Mouse (Mus musculus): ENCODE measurements around the gene Tnfsf10. TPM values are rescaled to one million over a fixed set of nuclear protein-coding genes. Genes with fewer than 3 reads are reported as not detected.

Tnfsf10 gene
- total and polyA plus RNA-seq, 2 experiments = 2.2 to 5.0 TPM

DNA sequence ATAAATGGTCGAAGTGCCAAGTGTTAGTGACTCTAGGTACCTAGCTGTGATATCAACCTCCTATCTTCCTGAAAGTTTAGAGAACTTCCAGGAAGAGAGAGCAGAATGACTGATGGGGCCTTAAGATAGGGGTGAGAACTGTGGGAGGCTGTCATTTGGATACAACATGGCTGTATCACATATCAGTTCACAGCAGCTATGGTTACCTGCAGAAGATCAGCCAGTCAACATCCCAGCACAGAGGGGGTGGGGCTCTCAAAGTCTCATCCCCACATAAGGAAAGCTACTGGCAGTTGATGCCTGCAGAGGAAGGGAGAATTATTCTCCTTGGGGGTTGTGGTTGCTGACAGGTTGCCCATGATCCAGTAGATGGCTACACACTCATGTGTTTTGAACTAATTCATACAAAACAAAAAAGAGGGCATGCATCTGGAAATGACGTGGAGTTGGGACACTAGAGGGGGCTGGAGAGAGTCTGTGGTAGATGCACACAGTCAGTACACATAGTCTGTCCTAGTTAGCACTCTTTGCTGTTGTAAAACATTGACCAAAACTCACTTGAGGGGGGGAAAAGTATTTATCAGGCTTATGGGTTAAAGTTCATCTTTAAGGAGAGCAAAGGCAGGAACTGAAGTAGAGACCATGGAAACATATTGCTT, 2.2 kb upstream of the Tnfsf10 start:
- Histone ChIP-seq H3K27ac (replicated peaks; ENCODE audit: insufficient read depth, low read depth, low read length) (no peak overlapping the region), H3K79me2 (ENCODE audit: control insufficient read depth, insufficient read depth, low read length) (no peaks in the 10 kb centered on the region), H3K4me1 (ENCODE audit: control insufficient read depth, insufficient read depth, low read length) (peaks cover 2% of the 10 kb centered on the region; the same call in 1 of the 2 replicates), H3K9ac (ENCODE audit: low read depth, low read length) (no peak overlapping the region), H3K27me3 (ENCODE audit: control insufficient read depth, insufficient read depth, low read length) (no peaks in the 10 kb centered on the region), H3K4me3 (ENCODE audit: insufficient read depth, low read depth, low read length) (no peak overlapping the region), H3K36me3 (ENCODE audit: control insufficient read depth, insufficient read depth, low read length) (no peaks in the 10 kb centered on the region)
- WGBS = 45% methylated on average over 2 of the region's 2 CpGs
- 0 out of 2 replicates have a peak, but pooled peaks have one; percentile 6 for TF ChIP-seq CTCF (IDR thresholded peaks at IDR 0.05; ENCODE audit: low read depth, low read length)
- no peak for TF ChIP-seq POLR2A (IDR thresholded peaks at IDR 0.05; ENCODE audit: extremely low read depth, insufficient read depth, low read length)
- DNase-seq (ENCODE audit: extremely low read depth, low read depth, low spot score) = no peak

DNA sequence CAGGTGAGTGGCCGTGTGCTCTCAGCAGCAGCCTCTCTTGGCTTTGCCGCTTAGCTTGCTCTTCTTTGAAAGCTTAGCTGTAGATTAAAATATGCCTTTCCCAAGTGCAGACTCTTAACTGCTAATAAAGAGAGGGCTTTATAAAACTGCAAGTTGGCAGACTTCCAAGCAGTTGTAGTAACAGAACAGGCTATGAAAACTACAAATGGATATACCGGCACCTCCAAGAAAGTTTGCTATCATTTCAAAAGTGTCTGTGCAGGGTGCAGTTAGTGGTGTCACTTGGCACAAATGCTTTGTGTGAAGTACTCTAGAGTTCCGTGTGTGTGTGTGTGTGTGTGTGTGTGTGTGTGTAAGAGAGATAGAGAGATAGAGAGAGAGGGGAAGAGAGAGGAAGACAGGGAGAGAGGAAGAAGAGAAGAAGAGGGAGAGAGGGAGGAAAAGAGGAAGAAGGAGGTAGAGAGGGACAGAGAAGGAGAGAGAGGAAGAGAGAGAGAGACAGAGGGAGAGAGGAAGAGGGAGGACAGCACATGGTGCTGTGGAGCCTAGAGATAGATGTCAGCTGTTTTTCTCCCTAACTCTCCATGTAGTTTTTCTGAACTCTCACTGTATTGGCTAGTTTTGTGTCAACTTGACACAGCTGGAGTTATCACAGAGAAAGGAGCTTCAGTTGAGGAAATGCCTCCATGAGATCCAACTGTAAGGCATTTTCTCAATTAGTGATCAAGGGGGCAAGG, 628 bp downstream of the Tnfsf10 start:
- no peak for TF ChIP-seq POLR2A (IDR thresholded peaks at IDR 0.05; ENCODE audit: extremely low read depth, insufficient read depth, low read length)
- no peak for TF ChIP-seq CTCF (IDR thresholded peaks at IDR 0.05; ENCODE audit: low read depth, low read length)
- Histone ChIP-seq H3K27ac (replicated peaks; ENCODE audit: insufficient read depth, low read depth, low read length) (peak overlapping the region; percentile 17), H3K79me2 (ENCODE audit: control insufficient read depth, insufficient read depth, low read length) (no peaks in the 10 kb centered on the region), H3K27me3 (ENCODE audit: control insufficient read depth, insufficient read depth, low read length) (no peaks in the 10 kb centered on the region), H3K4me1 (ENCODE audit: control insufficient read depth, insufficient read depth, low read length) (peaks cover 4% of the 10 kb centered on the region), H3K9ac (ENCODE audit: low read depth, low read length) (peak overlapping the region; percentile 64), H3K4me3 (ENCODE audit: insufficient read depth, low read depth, low read length) (peak overlapping the region; percentile 52), H3K36me3 (ENCODE audit: control insufficient read depth, insufficient read depth, low read length) (no peaks in the 10 kb centered on the region)
- WGBS = 35% methylated on average over 4 of the region's 4 CpGs
- no peak for DNase-seq (ENCODE audit: extremely low read depth, low read depth, low spot score)

DNA sequence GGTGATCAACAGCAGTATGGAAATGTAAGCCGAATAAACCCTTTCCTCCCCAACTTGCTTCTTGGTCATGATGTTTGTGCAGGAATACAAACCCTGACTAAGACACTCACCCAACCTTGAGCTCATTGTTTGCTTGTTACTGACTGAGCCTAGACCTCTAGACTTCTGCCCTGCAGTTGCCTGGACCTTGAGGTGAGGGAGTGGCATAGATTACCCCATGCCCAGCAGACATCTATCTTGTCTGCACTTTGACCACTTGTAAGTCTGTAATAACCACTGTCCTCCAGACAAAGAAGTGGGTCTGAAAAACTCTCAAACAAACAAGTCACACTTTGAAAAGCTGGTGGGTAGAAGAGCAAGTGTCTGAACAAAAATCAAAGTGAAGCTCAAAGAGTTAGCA, 2.8 kb downstream of the Tnfsf10 start:
- Histone ChIP-seq H3K27ac (replicated peaks; ENCODE audit: insufficient read depth, low read depth, low read length) (peak overlapping the region; percentile 76; the same call in 1 of the 2 replicates), H3K4me1 (ENCODE audit: control insufficient read depth, insufficient read depth, low read length) (peaks cover 2% of the 10 kb centered on the region), H3K79me2 (ENCODE audit: control insufficient read depth, insufficient read depth, low read length) (no peaks in the 10 kb centered on the region; the same call in 1 of the 2 replicates), H3K36me3 (ENCODE audit: control insufficient read depth, insufficient read depth, low read length) (no peaks in the 10 kb centered on the region), H3K27me3 (ENCODE audit: control insufficient read depth, insufficient read depth, low read length) (no peaks in the 10 kb centered on the region), H3K9ac (ENCODE audit: low read depth, low read length) (no peak overlapping the region), H3K4me3 (ENCODE audit: insufficient read depth, low read depth, low read length) (no peak overlapping the region)
- 78% methylated on average over 1 of the region's 1 CpGs for WGBS
- TF ChIP-seq CTCF (IDR thresholded peaks at IDR 0.05; ENCODE audit: low read depth, low read length) (no peak), POLR2A (IDR thresholded peaks at IDR 0.05; ENCODE audit: extremely low read depth, insufficient read depth, low read length) (no peak)
- DNase-seq (ENCODE audit: extremely low read depth, low read depth, low spot score) = peak; percentile 75

DNA sequence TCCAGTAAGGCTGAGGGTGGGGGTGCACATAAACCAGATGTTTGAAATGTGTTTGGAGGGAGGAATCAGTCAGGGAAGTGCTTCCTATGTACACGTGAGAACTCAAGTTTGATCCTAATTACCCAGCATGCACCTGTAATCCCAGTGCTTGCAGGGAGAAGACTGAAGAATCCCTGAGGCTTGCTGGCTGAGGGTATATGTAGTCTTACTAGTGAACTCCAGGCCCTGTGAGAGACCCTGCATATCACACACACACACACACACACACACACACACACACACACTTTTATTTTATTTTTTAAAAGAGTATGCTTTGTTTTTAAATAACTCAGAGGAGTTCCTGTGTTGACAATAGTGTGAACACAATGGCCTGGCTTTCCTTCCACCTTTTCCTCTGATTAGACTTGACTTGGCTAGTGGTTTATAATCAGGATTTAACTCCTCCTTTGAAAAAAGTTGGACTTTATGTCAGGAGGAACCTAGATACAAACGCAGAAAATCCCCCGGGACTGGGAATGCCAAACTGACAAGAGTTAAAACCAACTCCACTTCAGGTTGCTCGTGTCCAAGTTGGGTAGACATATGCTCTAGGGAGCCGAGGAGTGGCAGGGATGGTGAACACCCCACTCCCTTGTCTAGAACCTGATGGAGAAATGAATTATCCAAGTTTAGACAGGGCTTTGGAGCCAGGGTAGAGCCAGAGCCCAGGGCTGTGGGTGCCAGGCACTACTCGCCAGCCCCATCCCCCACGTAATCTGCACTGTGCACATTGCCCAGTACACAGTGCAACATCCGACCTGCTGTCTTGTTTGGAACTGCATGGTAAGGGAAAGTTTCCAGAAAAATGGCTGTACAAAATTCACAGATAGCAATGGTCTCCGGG, 4.0 kb downstream of the Tnfsf10 start:
- WGBS = 48% methylated on average over 9 of the region's 9 CpGs
- Histone ChIP-seq H3K4me3 (ENCODE audit: insufficient read depth, low read depth, low read length) (peak overlapping the region; percentile 8; the same call in 1 of the 2 replicates), H3K79me2 (ENCODE audit: control insufficient read depth, insufficient read depth, low read length) (no peaks in the 10 kb centered on the region; the same call in 1 of the 2 replicates), H3K4me1 (ENCODE audit: control insufficient read depth, insufficient read depth, low read length) (peaks cover 2% of the 10 kb centered on the region), H3K27me3 (ENCODE audit: control insufficient read depth, insufficient read depth, low read length) (no peaks in the 10 kb centered on the region), H3K27ac (replicated peaks; ENCODE audit: insufficient read depth, low read depth, low read length) (peak overlapping the region; percentile 79), H3K36me3 (ENCODE audit: control insufficient read depth, insufficient read depth, low read length) (no peaks in the 10 kb centered on the region), H3K9ac (ENCODE audit: low read depth, low read length) (no peak overlapping the region; the same call in none of the 2 replicates)
- peak; percentile 82 for DNase-seq (ENCODE audit: extremely low read depth, low read depth, low spot score)
- TF ChIP-seq POLR2A (IDR thresholded peaks at IDR 0.05; ENCODE audit: extremely low read depth, insufficient read depth, low read length) = no peak
- TF ChIP-seq CTCF (IDR thresholded peaks at IDR 0.05; ENCODE audit: low read depth, low read length) = 0 out of 2 replicates have a peak, but pooled peaks have one; percentile 24

DNA sequence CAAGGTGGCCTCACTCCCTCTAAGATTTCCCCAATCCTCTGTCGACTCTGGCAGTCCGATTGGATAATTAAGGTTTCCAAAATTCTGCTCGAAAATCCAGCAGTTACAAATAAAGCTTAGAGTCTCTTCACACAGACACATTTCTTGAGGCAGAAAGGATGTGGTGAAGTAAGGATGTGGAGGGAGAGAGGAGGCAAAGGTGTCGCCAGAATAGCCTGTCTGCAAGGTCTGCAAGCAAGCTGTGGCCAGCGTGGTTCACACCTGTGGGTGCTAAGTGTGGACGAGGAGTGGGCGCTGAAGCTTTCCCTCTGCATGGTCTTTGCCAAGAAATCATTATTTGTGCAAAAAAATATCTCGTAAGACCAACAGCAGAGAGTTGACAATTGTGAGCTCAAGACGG, 5.8 kb downstream of the Tnfsf10 start:
- no peak overlapping the region for H3K27ac ChIP-seq (replicated peaks; ENCODE audit: insufficient read depth, low read depth, low read length)
- H3K4me1 ChIP-seq (ENCODE audit: control insufficient read depth, insufficient read depth, low read length) = peaks cover 2% of the 10 kb centered on the region
- 90% methylated on average over 9 of the region's 9 CpGs for WGBS
- no peaks in the 10 kb centered on the region; the same call in 1 of the 2 replicates for H3K79me2 ChIP-seq (ENCODE audit: control insufficient read depth, insufficient read depth, low read length)
- no peak overlapping the region for H3K9ac ChIP-seq (ENCODE audit: low read depth, low read length)
- no peak overlapping the region for H3K4me3 ChIP-seq (ENCODE audit: insufficient read depth, low read depth, low read length)
- H3K27me3 ChIP-seq (ENCODE audit: control insufficient read depth, insufficient read depth, low read length) = no peaks in the 10 kb centered on the region
- no peak for DNase-seq (ENCODE audit: extremely low read depth, low read depth, low spot score)
- no peak for TF ChIP-seq CTCF (IDR thresholded peaks at IDR 0.05; ENCODE audit: low read depth, low read length)
- TF ChIP-seq POLR2A (IDR thresholded peaks at IDR 0.05; ENCODE audit: extremely low read depth, insufficient read depth, low read length) = no peak
- H3K36me3 ChIP-seq (ENCODE audit: control insufficient read depth, insufficient read depth, low read length) = no peaks in the 10 kb centered on the region

Measured in liver, adult 2 months (tissue).